Mouse (Mus musculus) embryonic stem cell, embryonic (primary cell): ENCODE data around the gene Pnpla2.

ENCODE experiments used
- CTCF ChIA-PET, 4 experiments: fragments of 300-600 bp in 2 of 4; fragments of 350-600 bp in 2 of 4; sonication (Branson Sonifier 250); formaldehyde crosslinking; loops; one replicate each; lab custom pipeline; 2022; ENCODE audit warnings: inconsistent platforms in 2 of 4; lab: Charles Lee
- POLR2A ChIA-PET, 4 experiments: fragments of 300-600 bp in 2 of 4; fragments of 350-600 bp in 2 of 4; sonication (Branson Sonifier 250); formaldehyde crosslinking; loops; one replicate each; lab custom pipeline; 2022; ENCODE audit warnings: antibody characterized with exemption in 4 of 4, inconsistent platforms in 1 of 4; lab: Charles Lee

The Pnpla2 gene

GRCm38 (mm10) chr7:141454967-141455551 lies at the start of gene Pnpla2:
Gene Pnpla2, plus strand, starts transcription at chr7:141455198.
- ChIA-PET CTCF (interaction anchor here in 2 of 4 experiments (0.6 to 3.2 kb wide), 14 partner anchors 8 to 176 kb away, joined by 3 to 21 read pairs (median 4); partner anchors contain the start of genes Cd151 (in 1 of the 2), Rplp2 (in 1 of the 2) and Sct (in 1 of the 2)), POLR2A (interaction anchor here (0.6 to 38.4 kb wide), 33 partner anchors 4 to 482 kb away, joined by 3 to 944 read pairs (median 4); partner anchors contain the start of genes Cd151 (in 3 of the 4), Polr2l (in 3 of the 4), Rplp2 (in 3 of the 4) and Tspan4 (in 3 of the 4))

- POLR2A ChIA-PET: interaction anchor here (0.5 to 1.5 kb wide), 8 partner anchors 10 to 449 kb away, joined by 3 to 9 read pairs (median 4); partner anchors contain the start of gene Taldo1 (in 1 of the 4)
- CTCF ChIA-PET: interaction anchor here (0.6 to 1.5 kb wide), 7 partner anchors 9 to 177 kb away, joined by 3 to 6 read pairs (median 3); no protein-coding TSS in a partner anchor
Measured at GRCm38 (mm10) chr7:141405466-141405865, 49.5 kb upstream of the Pnpla2 start.

DNA sequence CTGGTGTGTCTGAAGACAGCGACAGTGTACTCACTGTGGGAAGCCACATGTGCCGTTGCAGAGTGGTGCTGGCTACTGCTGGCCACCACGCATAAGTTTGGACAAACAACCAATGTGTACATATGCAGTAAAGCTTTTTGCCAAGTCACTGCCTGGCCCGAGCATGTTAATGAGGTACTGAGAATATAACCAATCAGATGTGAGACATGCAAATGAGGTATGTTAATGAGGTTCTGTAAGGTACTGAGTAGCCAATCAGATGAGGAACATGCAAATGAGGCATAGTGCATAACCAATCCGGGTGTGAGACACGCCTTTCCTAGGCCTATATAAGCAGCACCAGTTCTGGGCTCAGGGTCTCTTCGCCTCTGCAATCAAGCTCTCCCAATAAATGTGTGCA lies 47.3 kb upstream of the Pnpla2 start:
- CTCF ChIA-PET: interaction anchor here in 3 of 4 experiments (0.6 to 1.3 kb wide), 4 partner anchors 13 to 848 kb away, joined by 3 to 8 read pairs (median 7); no protein-coding TSS in a partner anchor
- POLR2A ChIA-PET: interaction anchor here in 2 of 4 experiments (0.7 to 2.3 kb wide), 7 partner anchors 13 to 115 kb away, joined by 3 to 10 read pairs (median 6); partner anchors contain the start of genes Eps8l2 (in 1 of the 2) and Taldo1 (in 1 of the 2)

DNA sequence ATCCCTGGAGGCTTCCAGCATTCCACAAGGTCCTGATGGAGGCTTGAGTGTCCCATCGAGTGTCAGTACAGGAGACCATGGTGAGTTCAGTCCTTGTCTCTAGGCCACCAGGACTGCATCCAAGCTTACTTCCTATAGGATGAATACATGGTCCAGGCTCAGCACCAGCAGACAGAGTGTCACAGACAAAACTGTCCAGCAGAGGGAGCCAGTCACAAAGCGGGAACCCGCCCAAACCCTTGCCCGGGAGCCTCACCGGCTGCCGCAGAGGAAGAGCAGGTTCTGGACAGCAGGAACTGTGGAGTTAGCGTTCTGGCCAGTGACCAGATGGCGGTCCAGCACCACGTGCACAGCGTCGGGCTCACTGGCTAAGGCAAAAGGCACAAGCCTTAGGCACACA lies 46.2 kb upstream of the Pnpla2 start:
- CTCF ChIA-PET: interaction anchor here (0.5 to 2.6 kb wide), 47 partner anchors 14 to 1020 kb away, joined by 3 to 20 read pairs (median 4); partner anchors contain the start of genes Rplp2 (in 4 of the 4), Taldo1 (in 4 of the 4), Slc25a22 (in 2 of the 4) and Cend1 (in 1 of the 4)

DNA sequence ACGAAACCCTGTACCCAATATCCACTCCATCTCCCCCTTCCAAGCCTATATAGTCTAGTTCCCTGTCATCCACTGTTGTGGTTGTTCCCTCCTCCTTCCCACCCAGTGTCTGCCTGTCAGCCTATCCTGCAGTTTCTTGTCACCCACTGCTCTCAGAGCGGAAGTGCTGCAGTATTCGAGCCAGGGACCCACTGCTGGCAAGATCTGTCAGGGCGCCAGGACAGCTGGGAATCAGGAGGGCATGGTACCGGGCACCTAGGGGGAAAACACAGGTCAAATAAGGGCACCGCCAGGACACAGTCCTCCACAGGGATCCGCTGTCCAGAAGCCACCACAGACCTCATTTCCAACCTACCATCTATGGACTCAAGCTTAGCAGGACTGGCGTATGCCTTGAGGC lies 44.4 kb upstream of the Pnpla2 start:
- POLR2A ChIA-PET: interaction anchor here in 2 of 4 experiments (0.6 to 3.4 kb wide), 6 partner anchors 8 to 44 kb away, joined by 3 to 9 read pairs (median 4); partner anchors contain the start of genes Pidd1 (in 1 of the 2), Pnpla2 (in 1 of the 2) and Taldo1 (in 1 of the 2)
- CTCF ChIA-PET: interaction anchor here in 1 of 4 experiments (0.6 to 2.6 kb wide), 3 partner anchors 18 to 58 kb away, joined by 4 to 20 read pairs (median 7); partner anchors contain the start of genes Rplp2 and Taldo1

More for the DNA sequence above, 46.2 kb upstream of the Pnpla2 start:
- POLR2A ChIA-PET: interaction anchor here (0.5 to 3.4 kb wide), 22 partner anchors 13 to 269 kb away, joined by 3 to 13 read pairs (median 4); partner anchors contain the start of genes Taldo1 (in 2 of the 4), Eps8l2 (in 1 of the 4), Pidd1 (in 1 of the 4) and Rplp2 (in 1 of the 4)

- ChIA-PET CTCF (no interaction called here), POLR2A (interaction anchor here in 1 of 4 experiments (0.9 to 3.4 kb wide), 5 partner anchors 19 to 57 kb away, joined by 3 to 9 read pairs (median 5); partner anchors contain the start of genes Pidd1, Pnpla2 and Slc25a22)
Measured at GRCm38 (mm10) chr7:141411667-141412066, 43.3 kb upstream of the Pnpla2 start.

- CTCF ChIA-PET: interaction anchor here in 2 of 4 experiments (0.9 to 2.4 kb wide), 3 partner anchors 11 to 1713 kb away, joined by 3 to 8 read pairs (median 4); no protein-coding TSS in a partner anchor
- POLR2A ChIA-PET: interaction anchor here in 2 of 4 experiments (1.2 to 3.7 kb wide), 7 partner anchors 16 to 62 kb away, joined by 3 to 21 read pairs (median 5); partner anchors contain the start of genes Cend1 (in 1 of the 2), Polr2l (in 1 of the 2), Rplp2 (in 1 of the 2) and Slc25a22 (in 1 of the 2)
Measured at GRCm38 (mm10) chr7:141413331-141413730, 41.7 kb upstream of the Pnpla2 start.

GRCm38 (mm10) chr7:141413809-141414584 lies 41.0 kb upstream of the Pnpla2 start, which contains the start of gene Gatd1:
Gene Gatd1, minus strand, starts transcription at chr7:141414136.
- POLR2A ChIA-PET: interaction anchor here in 3 of 4 experiments (0.7 to 3.7 kb wide), 26 partner anchors 12 to 460 kb away, joined by 3 to 21 read pairs (median 4); partner anchors contain the start of genes Taldo1 (in 3 of the 3), Cend1 (in 2 of the 3), Rplp2 (in 2 of the 3) and Polr2l (in 1 of the 3)
- CTCF ChIA-PET: interaction anchor here in 3 of 4 experiments (0.6 to 2.4 kb wide), 9 partner anchors 9 to 1712 kb away, joined by 3 to 10 read pairs (median 6); no protein-coding TSS in a partner anchor

- CTCF ChIA-PET: interaction anchor here in 2 of 4 experiments (0.5 to 1.3 kb wide), 2 partner anchors 21 to 42 kb away, joined by 3 to 5 read pairs; no protein-coding TSS in a partner anchor
- POLR2A ChIA-PET: interaction anchor here in 2 of 4 experiments (1.2 to 2.1 kb wide), 4 partner anchors 9 to 268 kb away, joined by 3 to 11 read pairs (median 4); partner anchors contain the start of genes Deaf1 (in 1 of the 2) and Tmem80 (in 1 of the 2)
Measured at GRCm38 (mm10) chr7:141416144-141416841, 38.7 kb upstream of the Pnpla2 start.

- ChIA-PET POLR2A (interaction anchor here in 3 of 4 experiments (0.5 to 4.1 kb wide), 22 partner anchors 8 to 296 kb away, joined by 3 to 24 read pairs (median 3); partner anchors contain the start of genes Cend1 (in 2 of the 3), Rplp2 (in 2 of the 3), Cd151 (in 1 of the 3) and Pnpla2 (in 1 of the 3)), CTCF (interaction anchor here in 2 of 4 experiments (0.5 to 0.8 kb wide), 2 partner anchors 41 to 73 kb away, joined by 3 to 4 read pairs; no protein-coding TSS in a partner anchor)
Measured at GRCm38 (mm10) chr7:141417731-141418681, 37.0 kb upstream of the Pnpla2 start.

- ChIA-PET CTCF (interaction anchor here in 2 of 4 experiments (0.8 to 1.3 kb wide), 2 partner anchors 10 to 40 kb away, joined by 3 to 5 read pairs; partner anchors contain the start of gene Cend1 (in 1 of the 2)), POLR2A (interaction anchor here in 2 of 4 experiments (0.6 to 4.1 kb wide), 20 partner anchors 9 to 203 kb away, joined by 3 to 24 read pairs (median 3); partner anchors contain the start of genes Cend1 (in 2 of the 2), Cd151 (in 1 of the 2), Pnpla2 (in 1 of the 2) and Rassf7 (in 1 of the 2))
Measured at GRCm38 (mm10) chr7:141418970-141419369, 36.0 kb upstream of the Pnpla2 start.

- POLR2A ChIA-PET: interaction anchor here in 3 of 4 experiments (0.7 to 4.1 kb wide), 12 partner anchors 9 to 514 kb away, joined by 3 to 24 read pairs (median 4); partner anchors contain the start of genes Cend1 (in 2 of the 3), Cd151 (in 1 of the 3), Cracr2b (in 1 of the 3) and Pnpla2 (in 1 of the 3)
Measured at GRCm38 (mm10) chr7:141420030-141420702, 34.8 kb upstream of the Pnpla2 start.

GRCm38 (mm10) chr7:141423811-141424210 lies 31.2 kb upstream of the Pnpla2 start:
- ChIA-PET POLR2A (interaction anchor here in 1 of 4 experiments (0.6 to 21.5 kb wide), 2 partner anchors 35 to 147 kb away, joined by 3 to 465 read pairs; partner anchors contain the start of genes Cd151, Cracr2b, Pnpla2 and Rplp2), CTCF (no interaction called here)

More at GRCm38 (mm10) chr7:141420030-141420702, 34.8 kb upstream of the Pnpla2 start:
- CTCF ChIA-PET: interaction anchor here in 3 of 4 experiments (0.6 to 1.3 kb wide), 4 partner anchors 9 to 1338 kb away, joined by 3 to 5 read pairs (median 4); partner anchors contain the start of gene Cend1 (in 1 of the 3)
